Mouse (Mus musculus) C2C12 (cell line): ENCODE data around the gene Sell.

Source experiments
- CEBPB ChIP-seq: IDR thresholded peaks from one replicate; pipeline ENCODE4 v1.6.1; 2011; ENCODE audit warnings: low read depth, mild to moderate bottlenecking, control low read depth, moderate library complexity
- CTCF ChIP-seq: IDR thresholded peaks from one replicate; pipeline ENCODE4 v1.5.1; 2011; ENCODE audit not compliant: control insufficient read depth, insufficient read depth, insufficient read length
- FOSL1 ChIP-seq: IDR thresholded peaks from one replicate; pipeline ENCODE4 v1.8.0; 2011; ENCODE audit warnings: mild to moderate bottlenecking, low read length; ENCODE audit not compliant: poor library complexity, insufficient read depth, severe bottlenecking
- MAX ChIP-seq: IDR thresholded peaks from one replicate; pipeline ENCODE4 v1.6.1; 2011; ENCODE audit warnings: mild to moderate bottlenecking, control low read depth
- MYOD1 ChIP-seq: IDR thresholded peaks from one replicate; pipeline ENCODE4 v1.6.1; 2011; ENCODE audit warnings: low read depth; ENCODE audit not compliant: control insufficient read depth, insufficient read length
- MYOG ChIP-seq: IDR thresholded peaks from one replicate; pipeline ENCODE4 v1.6.1; 2011; ENCODE audit not compliant: control insufficient read depth, insufficient read length; ENCODE audit errors: extremely low read depth
- USF1 ChIP-seq: IDR thresholded peaks from one replicate; pipeline ENCODE4 v1.6.1; 2011; ENCODE audit warnings: low read depth, mild to moderate bottlenecking, control low read depth, moderate library complexity

- TF ChIP-seq CTCF: no peak
- TF ChIP-seq MYOD1: no peak
- no peak for TF ChIP-seq USF1
- no peak for TF ChIP-seq CEBPB
- no peak for TF ChIP-seq MAX
- no peak for TF ChIP-seq MYOG
- TF ChIP-seq FOSL1: no peak
Measured at GRCm38 (mm10) chr1:164097911-164098310, 36.1 kb downstream of the Sell start.
